Mouse (Mus musculus) left cerebral cortex, postnatal 4 days (tissue): ENCODE measurements around the gene Kctd14. TPM values are rescaled to one million over a fixed set of nuclear protein-coding genes. Genes with fewer than 3 reads are reported as not detected.

Source experiments
- total RNA-seq, 2 experiments: library from RNA; stranded (reverse); gene quantifications; 2 replicates each; pipeline ENCODE4 v1.2.3; 2021

Gene Kctd14
- total RNA-seq, 2 experiments from 2014 or later = 0.93 to 1.1 TPM

Other genes with a start within 250 kb of the Kctd14 start
- 10 to 100 TPM; 12.9 to 13.8 TPM for gene Usp35, start 119.3 kb upstream of the Kctd14 start, total RNA-seq
- gene Kctd21, start 119.0 kb upstream of the Kctd14 start, total RNA-seq = 1 to 10 TPM; 5.0 to 5.8 TPM
- gene Alg8, start 79.7 kb upstream of the Kctd14 start, total RNA-seq = 10 to 100 TPM in 1 of 2 experiments, 1 to 10 TPM in 1; 9.4 to 12.4 TPM
- 100 to 1,000 TPM; 249 to 255 TPM for gene Ndufc2, start 51.3 kb upstream of the Kctd14 start, total RNA-seq
- 1 to 10 TPM; 2.4 to 2.6 TPM for gene Thrsp, start 33.6 kb upstream of the Kctd14 start, total RNA-seq
- gene Ints4, start 29.6 kb downstream of the Kctd14 start, total RNA-seq = 10 to 100 TPM; 31.8 to 34.8 TPM
- gene Aamdc, start 128.2 kb downstream of the Kctd14 start, total RNA-seq = 10 to 100 TPM; 22.2 to 26.2 TPM
- 10 to 100 TPM; 42.4 to 45.6 TPM for gene Rsf1, start 128.6 kb downstream of the Kctd14 start, total RNA-seq
- 10 to 100 TPM; 80.1 to 81.3 TPM for gene Clns1a, start 245.3 kb downstream of the Kctd14 start, total RNA-seq